Mouse (Mus musculus): ENCODE measurements around the gene Kif21b.

The Kif21b gene

GRCm38 (mm10) chr1:136130951-136131558 lies at the start of gene Kif21b:
Gene Kif21b (plus strand): TSS chr1:136131389.
- peak; percentile 98 for DNase-seq

- DNase-seq, result no peak
Observed at GRCm38 (mm10) chr1:136085988-136086685, 45.1 kb upstream of the Kif21b start.

- no peak for DNase-seq
Observed at GRCm38 (mm10) chr1:136089368-136090165, 41.6 kb upstream of the Kif21b start.

GRCm38 (mm10) chr1:136093726-136094125 lies 37.5 kb upstream of the Kif21b start:
- DNase-seq, result no peak

GRCm38 (mm10) chr1:136094807-136095206 lies 36.4 kb upstream of the Kif21b start:
- DNase-seq, result no peak

GRCm38 (mm10) chr1:136102094-136102493 lies 29.1 kb upstream of the Kif21b start:
- no peak for DNase-seq

GRCm38 (mm10) chr1:136102551-136102950 lies 28.6 kb upstream of the Kif21b start:
- DNase-seq, result no peak

GRCm38 (mm10) chr1:136102981-136103380 lies 28.2 kb upstream of the Kif21b start:
- DNase-seq, result peak; percentile 17

GRCm38 (mm10) chr1:136103696-136104095 lies 27.5 kb upstream of the Kif21b start:
- DNase-seq, result no peak

- no peak for DNase-seq
Observed at GRCm38 (mm10) chr1:136104741-136105140, 26.4 kb upstream of the Kif21b start.

GRCm38 (mm10) chr1:136109464-136109863 lies 21.7 kb upstream of the Kif21b start:
- no peak for DNase-seq

- peak; percentile 77 for DNase-seq
Observed at GRCm38 (mm10) chr1:136116183-136116582, 15.0 kb upstream of the Kif21b start.

GRCm38 (mm10) chr1:136117069-136117468 lies 14.1 kb upstream of the Kif21b start:
- no peak for DNase-seq

- peak; percentile 66 for DNase-seq
Observed at GRCm38 (mm10) chr1:136118875-136119274, 12.3 kb upstream of the Kif21b start.

GRCm38 (mm10) chr1:136119571-136120262 lies 11.5 kb upstream of the Kif21b start:
- no peak for DNase-seq

- no peak for DNase-seq
Observed at GRCm38 (mm10) chr1:136120263-136120603, 11.0 kb upstream of the Kif21b start.

- no peak for DNase-seq
Observed at GRCm38 (mm10) chr1:136120785-136121184, 10.4 kb upstream of the Kif21b start.

- no peak for DNase-seq
Observed at GRCm38 (mm10) chr1:136122030-136122429, 9.2 kb upstream of the Kif21b start.

GRCm38 (mm10) chr1:136126159-136126765 lies 4.9 kb upstream of the Kif21b start:
- DNase-seq, result no peak

GRCm38 (mm10) chr1:136126895-136127294 lies 4.3 kb upstream of the Kif21b start:
- no peak for DNase-seq

GRCm38 (mm10) chr1:136127856-136128255 lies 3.3 kb upstream of the Kif21b start:
- no peak for DNase-seq

GRCm38 (mm10) chr1:136128416-136128815 lies 2.8 kb upstream of the Kif21b start:
- no peak for DNase-seq

All from embryo, embryonic 11 days (tissue).